Mouse (Mus musculus) CH12.LX (cell line): Measurements from ENCODE around the gene Aplp2. TPM values are rescaled to one million over a fixed set of nuclear protein-coding genes. Genes with fewer than 3 reads are reported as not detected.

Source experiments
- DNase-seq: peaks from one replicate; pipeline ENCODE4 v3.0.0-alpha.2; 2013; ENCODE audit errors: extremely low read depth
- H3K27ac ChIP-seq: 2 replicates; pipeline ENCODE4 v1.5.1; 2012; ENCODE audit warnings: low read depth, mild to moderate bottlenecking, control low read depth, moderate library complexity; ENCODE audit not compliant: insufficient read depth
- H3K27me3 ChIP-seq: replicated peaks from 2 replicates; pipeline ENCODE3; 2012; ENCODE audit warnings: inconsistent platforms
- H3K36me3 ChIP-seq, 2 experiments: replicated peaks in 1 of 2; 2 replicates each; pipeline versions ENCODE3 to v1.6.1; 2012; ENCODE audit warnings: inconsistent platforms in 1 of 2, low read length in 1 of 2, mild to moderate bottlenecking in 1 of 2, mixed read lengths in 1 of 2, moderate library complexity in 1 of 2; ENCODE audit not compliant: control insufficient read depth in 1 of 2, insufficient read depth in 1 of 2
- H3K4me1 ChIP-seq, 2 experiments: 2 replicates each; pipeline ENCODE4 v1.6.1; 2012; ENCODE audit warnings: inconsistent platforms in 1 of 2, moderate library complexity in 1 of 2; ENCODE audit not compliant: insufficient read depth in 2 of 2, control insufficient read depth in 1 of 2
- H3K4me2 ChIP-seq: 2 replicates; pipeline ENCODE4 v1.6.1; 2012; ENCODE audit warnings: low read depth, mild to moderate bottlenecking, control low read depth; ENCODE audit not compliant: poor library complexity, insufficient read depth, severe bottlenecking
- H3K4me3 ChIP-seq, 3 experiments: fragments of 150-350 bp in 1 of 3; sonication (generic) in 1 of 3; replicated peaks in 1 of 3; 2 replicates each; pipeline versions ENCODE3 to v1.5.1; 2011 to 2012; ENCODE audit warnings: low read depth in 2 of 3, low read length in 2 of 3, mild to moderate bottlenecking in 2 of 3, moderate library complexity in 2 of 3, control low read depth in 1 of 3, improper control_type of control experiment in 1 of 3, inconsistent platforms in 1 of 3, mixed read lengths in 1 of 3; ENCODE audit not compliant: poor library complexity in 1 of 3
- H3K79me2 ChIP-seq: replicated peaks from 2 replicates; pipeline ENCODE4 v1.6.1; 2012; ENCODE audit warnings: mild to moderate bottlenecking, moderate library complexity; ENCODE audit not compliant: control insufficient read depth, poor library complexity, insufficient read depth, severe bottlenecking; ENCODE audit errors: extremely low read depth
- H3K9ac ChIP-seq: 2 replicates; pipeline ENCODE4 v1.6.1; 2012; ENCODE audit warnings: low read depth, mild to moderate bottlenecking, control low read depth, moderate library complexity; ENCODE audit not compliant: insufficient read depth
- H3K9me3 ChIP-seq: replicated peaks from 2 replicates; pipeline ENCODE3; 2012; ENCODE audit warnings: low read length, inconsistent platforms, mixed read lengths
- BHLHE40 ChIP-seq: IDR thresholded peaks from 2 replicates; pipeline ENCODE4 v1.6.1; 2011; ENCODE audit warnings: mild to moderate bottlenecking, low read depth, low read length, improper control_type of control experiment
- CHD2 ChIP-seq: IDR thresholded peaks from 2 replicates; pipeline ENCODE4 v1.6.1; 2011; ENCODE audit warnings: low read length, improper control_type of control experiment
- E2F4 ChIP-seq: IDR thresholded peaks from 2 replicates; pipeline ENCODE4 v1.6.1; 2011; ENCODE audit warnings: low read depth, low read length, improper control_type of control experiment; ENCODE audit not compliant: insufficient replicate concordance
- ELF1 ChIP-seq: IDR thresholded peaks from 2 replicates; pipeline ENCODE4 v1.6.1; 2014; ENCODE audit warnings: low read depth, mild to moderate bottlenecking, inconsistent platforms, low read length, improper control_type of control experiment
- EP300 ChIP-seq: IDR thresholded peaks from 2 replicates; pipeline ENCODE4 v1.6.1; 2011; ENCODE audit warnings: low read length, improper control_type of control experiment
- ETS1 ChIP-seq: conservative IDR thresholded peaks from 2 replicates; pipeline ENCODE4 v1.6.1; 2012; ENCODE audit warnings: low read depth, mild to moderate bottlenecking, inconsistent platforms, low read length, improper control_type of control experiment, moderate library complexity
- HCFC1 ChIP-seq: IDR thresholded peaks from 2 replicates; pipeline ENCODE4 v1.6.1; 2012; ENCODE audit warnings: low read depth, mild to moderate bottlenecking, inconsistent platforms, low read length, improper control_type of control experiment
- IRF4 ChIP-seq: IDR thresholded peaks from 2 replicates; pipeline ENCODE4 v1.6.1; 2014; ENCODE audit warnings: low read depth, mild to moderate bottlenecking, inconsistent platforms, low read length, improper control_type of control experiment
- JUND ChIP-seq: conservative IDR thresholded peaks from 2 replicates; pipeline ENCODE4 v1.6.1; 2011; ENCODE audit warnings: low read depth, low read length, improper control_type of control experiment
- KAT2A ChIP-seq: IDR thresholded peaks from 2 replicates; pipeline ENCODE4 v1.6.1; 2012; ENCODE audit warnings: low read length, improper control_type of control experiment, inconsistent platforms; ENCODE audit not compliant: insufficient replicate concordance
- MAFK ChIP-seq: IDR thresholded peaks from 2 replicates; pipeline ENCODE4 v1.6.1; 2011; ENCODE audit warnings: low read length, improper control_type of control experiment; ENCODE audit not compliant: insufficient replicate concordance
- MAX ChIP-seq: IDR thresholded peaks from 2 replicates; pipeline ENCODE4 v1.6.1; 2011; ENCODE audit warnings: low read length, improper control_type of control experiment
- MAZ ChIP-seq: IDR thresholded peaks from 2 replicates; pipeline ENCODE4 v1.6.1; 2012; ENCODE audit warnings: low read depth, mild to moderate bottlenecking, inconsistent platforms, low read length, improper control_type of control experiment, moderate library complexity
- MEF2A ChIP-seq: IDR thresholded peaks from 2 replicates; pipeline ENCODE4 v1.6.1; 2014; ENCODE audit warnings: low read depth, mild to moderate bottlenecking, inconsistent platforms, low read length, improper control_type of control experiment, borderline replicate concordance
- MYC ChIP-seq: IDR thresholded peaks from 2 replicates; pipeline ENCODE4 v1.6.1; 2011; ENCODE audit warnings: low read depth, mild to moderate bottlenecking, improper control_type of control experiment, low read length
- NRF1 ChIP-seq: IDR thresholded peaks from 2 replicates; pipeline ENCODE4 v1.6.1; 2014; ENCODE audit warnings: low read depth, mild to moderate bottlenecking, inconsistent platforms, low read length, improper control_type of control experiment, moderate library complexity
- PAX5 ChIP-seq: IDR thresholded peaks from 2 replicates; pipeline ENCODE4 v1.6.1; 2012; ENCODE audit warnings: low read length, inconsistent platforms, mixed read lengths
- POLR2A ChIP-seq: IDR thresholded peaks from 2 replicates; pipeline ENCODE4 v1.6.1; 2011; ENCODE audit warnings: low read depth, mild to moderate bottlenecking, improper control_type of control experiment, low read length
- POLR2AphosphoS2 ChIP-seq: IDR thresholded peaks from 2 replicates; pipeline ENCODE4 v1.6.1; 2011; ENCODE audit warnings: low read depth, low read length, improper control_type of control experiment
- RAD21 ChIP-seq: IDR thresholded peaks from 2 replicates; pipeline ENCODE4 v1.6.1; 2011; ENCODE audit warnings: low read depth, mild to moderate bottlenecking, low read length, improper control_type of control experiment, moderate library complexity
- RCOR1 ChIP-seq: conservative IDR thresholded peaks from 2 replicates; pipeline ENCODE4 v1.6.1; 2012; ENCODE audit warnings: low read depth, mild to moderate bottlenecking, inconsistent platforms, low read length, improper control_type of control experiment
- SIN3A ChIP-seq: IDR thresholded peaks from 2 replicates; pipeline ENCODE4 v1.6.1; 2012; ENCODE audit warnings: low read length, improper control_type of control experiment, inconsistent platforms
- SMC3 ChIP-seq: IDR thresholded peaks from 2 replicates; pipeline ENCODE4 v1.6.1; 2011; ENCODE audit warnings: low read depth, low read length, improper control_type of control experiment
- TBP ChIP-seq: conservative IDR thresholded peaks from 2 replicates; pipeline ENCODE4 v1.6.1; 2011; ENCODE audit warnings: low read depth, low read length, improper control_type of control experiment
- UBTF ChIP-seq: IDR thresholded peaks from 2 replicates; pipeline ENCODE4 v1.6.1; 2012; ENCODE audit warnings: low read depth, mild to moderate bottlenecking, inconsistent platforms, low read length, improper control_type of control experiment, moderate library complexity
- USF1 ChIP-seq: IDR thresholded peaks from 2 replicates; pipeline ENCODE4 v1.6.1; 2014; ENCODE audit warnings: low read depth, mild to moderate bottlenecking, inconsistent platforms, low read length, improper control_type of control experiment
- USF2 ChIP-seq: conservative IDR thresholded peaks from 2 replicates; pipeline ENCODE4 v1.6.1; 2011; ENCODE audit warnings: low read depth, low read length, improper control_type of control experiment
- ZC3H11A ChIP-seq: IDR thresholded peaks from 2 replicates; pipeline ENCODE4 v1.6.1; 2012; ENCODE audit warnings: low read depth, mild to moderate bottlenecking, inconsistent platforms, low read length, improper control_type of control experiment
- ZMIZ1 ChIP-seq: IDR thresholded peaks from 2 replicates; pipeline ENCODE4 v1.6.1; 2012; ENCODE audit warnings: low read depth, mild to moderate bottlenecking, inconsistent platforms, low read length, improper control_type of control experiment
- dilution Hi-C: fragments of 300-500 bp; cut with MboI; formaldehyde crosslinking; loops from 2 replicates; pipeline ENCODE4 v1.14.3; 2020; ENCODE audit warnings: low sequenced_read_pairs; ENCODE audit not compliant: extremely low pct_unique_long_range_greater_than_20kb, extremely low pct_ligation_motif_present
- in situ Hi-C: fragments of 300-500 bp; cut with MboI; formaldehyde crosslinking; loops from 3 replicates; pipeline ENCODE4 v1.14.3; 2019; ENCODE audit warnings: low sequenced_read_pairs, low pct_ligation_motif_present, low pct_unique_long_range_greater_than_20kb, mixed read lengths
- polyA plus RNA-seq: library from polyadenylated mRNA; unstranded; fragments of >175 nt; gene quantifications from 2 replicates; pipeline ENCODE4 v1.2.1, GENCODE M21; 2012; ENCODE audit warnings: low read depth; ENCODE audit not compliant: insufficient read length
- total RNA-seq, 2 experiments: library from RNA; depleted of rRNA; stranded (reverse); fragments of 300-350 nt in 1 of 2; fragments of >200 nt in 1 of 2; gene quantifications; 2 replicates each; pipeline ENCODE4 v1.2.3; 2012 to 2014

Aplp2 gene
- total and polyA plus RNA-seq, 3 experiments: 30.4 to 52.7 (median 44.3) TPM

GRCm38 (mm10) chr9:31131205-31131968 is 80.2 kb downstream of the Aplp2 start, which contains the start of gene St14:
St14 (minus strand) TSS chr9:31131853.
- H3K79me2 ChIP-seq: no peaks in the 10 kb centered on the region
- H3K9ac ChIP-seq: peak within 1 kb of the TSS; percentile 32; the same call in 1 of the 2 replicates
- no peak within 1 kb of the TSS for H3K27ac ChIP-seq
- no peaks in the 10 kb centered on the region for H3K36me3 ChIP-seq
- in situ Hi-C loops (no loop called here), dilution Hi-C loops (no loop called here)
- peaks cover 39% of the 10 kb centered on the region for H3K27me3 ChIP-seq
- peak within 1 kb of the TSS; percentile 86 for H3K4me2 ChIP-seq
- no peak for DNase-seq
- H3K9me3 ChIP-seq: no peaks in the 10 kb centered on the region
- H3K4me3 ChIP-seq: peak within 1 kb of the TSS; percentile 51 to 68 (median 67)
- H3K4me1 ChIP-seq: peaks cover 3 to 23% of the 10 kb centered on the region in 2 experiments
- TF ChIP-seq JUND (no peak), MAFK (no peak), RAD21 (no peak), RCOR1 (no peak), USF1 (no peak), POLR2AphosphoS2 (no peak), NRF1 (no peak), MAZ (no peak), IRF4 (no peak), USF2 (no peak), MAX (no peak), KAT2A (no peak), E2F4 (no peak), ZC3H11A (no peak)

- Histone ChIP-seq H3K4me1 (peaks cover 3 to 23% of the 10 kb centered on the region in 2 experiments), H3K9ac (peak overlapping the region; percentile 32; the same call in 1 of the 2 replicates), H3K4me3 (peak overlapping the region; percentile 51 to 68 (median 67)), H3K9me3 (no peaks in the 10 kb centered on the region), H3K27ac (no peak overlapping the region), H3K27me3 (peaks cover 37% of the 10 kb centered on the region), H3K4me2 (peak overlapping the region; percentile 86), H3K36me3 (peaks cover 0 to 2% of the 10 kb centered on the region in 2 experiments), H3K79me2 (no peaks in the 10 kb centered on the region)
- in situ Hi-C loops (no loop called here), dilution Hi-C loops (no loop called here)
- DNase-seq: no peak
- no peak; the same call in 1 of the 2 replicates for TF ChIP-seq POLR2A
- TF ChIP-seq SMC3: no peak
- TF ChIP-seq E2F4: no peak
- TF ChIP-seq IRF4: no peak
- TF ChIP-seq UBTF: 0 out of 2 replicates have a peak, but pooled peaks have one; percentile 40
- TF ChIP-seq EP300: no peak
- peak; percentile 6; the same call in 1 of the 2 replicates for TF ChIP-seq HCFC1
- no peak for TF ChIP-seq PAX5
- no peak for TF ChIP-seq ETS1
- no peak for TF ChIP-seq ZC3H11A
- TF ChIP-seq MYC: no peak
- TF ChIP-seq ELF1: no peak
- TF ChIP-seq ZMIZ1: no peak
- no peak for TF ChIP-seq KAT2A
- TF ChIP-seq TBP: 0 out of 2 replicates have a peak, but pooled peaks have one; percentile 31
- peak; percentile 19 for TF ChIP-seq BHLHE40
- no peak for TF ChIP-seq MAFK
- no peak for TF ChIP-seq SIN3A
- no peak for TF ChIP-seq MEF2A
- TF ChIP-seq CHD2: no peak
- TF ChIP-seq USF2: no peak
Observed at GRCm38 (mm10) chr9:31130357-31131204, 81.0 kb downstream of the Aplp2 start.
